Mouse (Mus musculus): ENCODE data around the gene Plxdc1. TPM values are rescaled to one million over a fixed set of nuclear protein-coding genes. Genes with fewer than 3 reads are reported as not detected.

The Plxdc1 gene
- 1 to 10 TPM; 7.1 to 7.6 TPM for total RNA-seq (2021)
- long read RNA-seq, experiment 1, transcript Plxdc1-201 (14 exons, 2,881 nt), result major isoform, 7 of 9 reads
- long read RNA-seq, experiment 1, partial matches to known transcripts, result 1 of 9 reads
- long read RNA-seq, experiment 1, other reads (novel, unspliced or antisense), result 1 of 9 reads
- long read RNA-seq, experiment 2, transcript Plxdc1-201 (14 exons, 2,881 nt), result major isoform, 13 of 16 reads
- long read RNA-seq, experiment 2, partial matches to known transcripts, result 0 of 16 reads
- long read RNA-seq, experiment 2, other reads (novel, unspliced or antisense), result 3 of 16 reads

- no peak for DNase-seq (ENCODE audit: low spot score in 2 of 2)
Measured at GRCm38 (mm10) chr11:97985727-97986677, at the start of gene Plxdc1. TSS of gene Plxdc1 (minus strand) at chr11:97986444.

GRCm38 (mm10) chr11:98035977-98036377 is 49.7 kb upstream of the Plxdc1 start:
- DNase-seq (ENCODE audit: low spot score in 2 of 2), result peak in 1 of 2 experiments; percentile 48

GRCm38 (mm10) chr11:98034840-98035239 is 48.6 kb upstream of the Plxdc1 start:
- no peak for DNase-seq (ENCODE audit: low spot score in 2 of 2)

GRCm38 (mm10) chr11:98034061-98034460 is 47.8 kb upstream of the Plxdc1 start:
- no peak for DNase-seq (ENCODE audit: low spot score in 2 of 2)

- DNase-seq (ENCODE audit: low spot score in 2 of 2), result peak in 1 of 2 experiments; percentile 74
Measured at GRCm38 (mm10) chr11:98031443-98031770, 45.2 kb upstream of the Plxdc1 start.

- no peak for DNase-seq (ENCODE audit: low spot score in 2 of 2)
Measured at GRCm38 (mm10) chr11:98030701-98031442, 44.6 kb upstream of the Plxdc1 start.

- no peak for DNase-seq (ENCODE audit: low spot score in 2 of 2)
Measured at GRCm38 (mm10) chr11:98027785-98028184, 41.5 kb upstream of the Plxdc1 start.

- no peak for DNase-seq (ENCODE audit: low spot score in 2 of 2)
Measured at GRCm38 (mm10) chr11:98027297-98027688, 41.0 kb upstream of the Plxdc1 start.

GRCm38 (mm10) chr11:98026570-98027296 is 40.5 kb upstream of the Plxdc1 start, which contains the start of gene Rpl19:
TSS of gene Rpl19 (plus strand) at chr11:98026710.
- DNase-seq (ENCODE audit: low spot score in 2 of 2), result peak; percentile 89 to 95

- DNase-seq (ENCODE audit: low spot score in 2 of 2), result no peak
Measured at GRCm38 (mm10) chr11:98026248-98026569, 40.0 kb upstream of the Plxdc1 start.

- DNase-seq (ENCODE audit: low spot score in 2 of 2), result no peak
Measured at GRCm38 (mm10) chr11:98024516-98024915, 38.3 kb upstream of the Plxdc1 start.

- DNase-seq (ENCODE audit: low spot score in 2 of 2), result peak; percentile 64 to 75
Measured at GRCm38 (mm10) chr11:98022555-98023371, 36.5 kb upstream of the Plxdc1 start, which contains the start of gene Cacnb1. TSS of gene Cacnb1 (minus strand) at chr11:98023034.

- peak in 1 of 2 experiments; percentile 28 for DNase-seq (ENCODE audit: low spot score in 2 of 2)
Measured at GRCm38 (mm10) chr11:98022253-98022554, 36.0 kb upstream of the Plxdc1 start.

- DNase-seq (ENCODE audit: low spot score in 2 of 2), result peak; percentile 24 to 47
Measured at GRCm38 (mm10) chr11:98021565-98022252, 35.5 kb upstream of the Plxdc1 start.

GRCm38 (mm10) chr11:98021118-98021517 is 34.9 kb upstream of the Plxdc1 start:
- no peak for DNase-seq (ENCODE audit: low spot score in 2 of 2)

GRCm38 (mm10) chr11:98020710-98021109 is 34.5 kb upstream of the Plxdc1 start:
- peak in 1 of 2 experiments; percentile 20 for DNase-seq (ENCODE audit: low spot score in 2 of 2)

- DNase-seq (ENCODE audit: low spot score in 2 of 2), result no peak
Measured at GRCm38 (mm10) chr11:98019883-98020610, 33.8 kb upstream of the Plxdc1 start.

- peak in 1 of 2 experiments; percentile 21 for DNase-seq (ENCODE audit: low spot score in 2 of 2)
Measured at GRCm38 (mm10) chr11:98018858-98019641, 32.8 kb upstream of the Plxdc1 start.
